Mouse (Mus musculus) midbrain, embryonic 10.5 days (tissue): ENCODE results near the gene Ndufb4. TPM values are rescaled to one million over a fixed set of nuclear protein-coding genes. Genes with fewer than 3 reads are reported as not detected.
"Not testable (repeated sequence)": the region's sequence is repeated elsewhere in the genome, so short reads cannot be mapped to it uniquely, and the experiment has no call there.

Experiments
- DNase-seq: peaks from one replicate; pipeline ENCODE4 v3.0.0-alpha.2; 2017; ENCODE audit warnings: low spot score
- H3K27ac ChIP-seq: fragments of 300-500 bp; sonication (generic); replicated peaks from 2 replicates; pipeline ENCODE4 v1.5.1; 2016; ENCODE audit warnings: mild to moderate bottlenecking
- H3K27me3 ChIP-seq: fragments of 300-500 bp; sonication (generic); 2 replicates; pipeline ENCODE4 v1.6.1; 2016; ENCODE audit warnings: low read depth, mild to moderate bottlenecking; ENCODE audit not compliant: poor library complexity, severe bottlenecking
- H3K36me3 ChIP-seq: fragments of 300-500 bp; sonication (generic); 2 replicates; pipeline ENCODE4 v1.6.1; 2016; ENCODE audit warnings: mild to moderate bottlenecking, moderate library complexity
- H3K4me1 ChIP-seq: fragments of 300-500 bp; sonication (generic); 2 replicates; pipeline ENCODE4 v1.6.1; 2016
- H3K4me3 ChIP-seq: fragments of 300-500 bp; sonication (generic); 2 replicates; pipeline ENCODE4 v1.5.1; 2016; ENCODE audit warnings: mild to moderate bottlenecking, moderate library complexity
- H3K9me3 ChIP-seq: fragments of 300-500 bp; sonication (generic); replicated peaks from 2 replicates; pipeline ENCODE4 v1.6.1; 2016; ENCODE audit warnings: mild to moderate bottlenecking
- WGBS: fragments of 180-500 bp; shearing (Covaris S2); methylation state at CpG from one replicate; pipeline ENCODE4 v1.1.7; 2016; 5-methylcytosine and 5-hydroxymethylcytosine counted together
- polyA plus RNA-seq: library from polyadenylated mRNA; unstranded; fragments of >200 nt; fragmentation: Nextera tagmentation; extraction: Ambion mirVana; gene quantifications from 2 replicates; pipeline ENCODE4 v1.2.1, GENCODE M21; 2016

Gene Ndufb4
- polyA plus RNA-seq, 1 experiment from 2014 or later = 50.9 TPM

- H3K9me3 ChIP-seq = no peaks in the 10 kb centered on the region
- H3K27ac ChIP-seq = no peak overlapping the region
- no peak overlapping the region for H3K4me3 ChIP-seq
- H3K36me3 ChIP-seq = peaks cover 46% of the 10 kb centered on the region
- DNase-seq = no peak
- WGBS = 92% methylated on average over 3 of the region's 3 CpGs
- no peaks in the 10 kb centered on the region for H3K27me3 ChIP-seq
- no peaks in the 10 kb centered on the region for H3K4me1 ChIP-seq
Measured at GRCm38 (mm10) chr16:37645799-37646198, 8.5 kb downstream of the Ndufb4 start.

- H3K4me1 ChIP-seq = no peaks in the 10 kb centered on the region
- WGBS = 92% methylated on average over 8 of the region's 8 CpGs
- H3K36me3 ChIP-seq = peaks cover 41% of the 10 kb centered on the region
Measured at GRCm38 (mm10) chr16:37645211-37645610, 9.0 kb downstream of the Ndufb4 start.

GRCm38 (mm10) chr16:37644486-37644885 is 9.8 kb downstream of the Ndufb4 start:
- H3K27ac ChIP-seq = no peak overlapping the region
- H3K4me1 ChIP-seq = no peaks in the 10 kb centered on the region
- 94% methylated on average over 5 of the region's 5 CpGs for WGBS
- H3K4me3 ChIP-seq = no peak overlapping the region
- H3K27me3 ChIP-seq = no peaks in the 10 kb centered on the region
- H3K9me3 ChIP-seq = no peaks in the 10 kb centered on the region
- no peak for DNase-seq
- peaks cover 41% of the 10 kb centered on the region for H3K36me3 ChIP-seq

More at GRCm38 (mm10) chr16:37645211-37645610, 9.0 kb downstream of the Ndufb4 start:
- no peak for DNase-seq
- Histone ChIP-seq H3K27ac (no peak overlapping the region), H3K9me3 (no peaks in the 10 kb centered on the region), H3K27me3 (no peaks in the 10 kb centered on the region), H3K4me3 (no peak overlapping the region)

- H3K4me1 ChIP-seq, H3K4me3 ChIP-seq, DNase-seq, H3K9me3 ChIP-seq, H3K27ac ChIP-seq, H3K27me3 ChIP-seq: not testable (repeated sequence)
- peaks cover 12% of the 10 kb centered on the region for H3K36me3 ChIP-seq
Measured at GRCm38 (mm10) chr16:37640522-37640921, 13.7 kb downstream of the Ndufb4 start.

- Histone ChIP-seq H3K36me3 (no peaks in the 10 kb centered on the region), H3K27me3 (no peaks in the 10 kb centered on the region), H3K4me1 (no peaks in the 10 kb centered on the region), H3K9me3 (no peaks in the 10 kb centered on the region), H3K4me3 (no peak overlapping the region), H3K27ac (no peak overlapping the region)
- DNase-seq = no peak
Measured at GRCm38 (mm10) chr16:37637802-37638201, 16.5 kb downstream of the Ndufb4 start.

- 61% methylated on average over 6 of the region's 6 CpGs for WGBS
- H3K36me3 ChIP-seq = no peaks in the 10 kb centered on the region
- no peaks in the 10 kb centered on the region for H3K9me3 ChIP-seq
- no peaks in the 10 kb centered on the region for H3K27me3 ChIP-seq
- DNase-seq = no peak
- no peaks in the 10 kb centered on the region for H3K4me1 ChIP-seq
- no peak overlapping the region for H3K27ac ChIP-seq
- H3K4me3 ChIP-seq = no peak overlapping the region
Measured at GRCm38 (mm10) chr16:37636107-37636506, 18.1 kb downstream of the Ndufb4 start.

- 90% methylated on average over 1 of the region's 1 CpGs for WGBS
- no peaks in the 10 kb centered on the region for H3K9me3 ChIP-seq
- no peak overlapping the region for H3K4me3 ChIP-seq
- H3K4me1 ChIP-seq = peaks cover 5% of the 10 kb centered on the region; the same call in 1 of the 2 replicates
- no peaks in the 10 kb centered on the region for H3K27me3 ChIP-seq
- no peak overlapping the region for H3K27ac ChIP-seq
- H3K36me3 ChIP-seq = no peaks in the 10 kb centered on the region
- no peak for DNase-seq
Measured at GRCm38 (mm10) chr16:37635095-37635494, 19.2 kb downstream of the Ndufb4 start.

- DNase-seq = no peak
- Histone ChIP-seq H3K27ac (no peak overlapping the region), H3K4me3 (no peak overlapping the region), H3K27me3 (no peaks in the 10 kb centered on the region), H3K4me1 (peaks cover 10% of the 10 kb centered on the region; the same call in 1 of the 2 replicates), H3K36me3 (no peaks in the 10 kb centered on the region), H3K9me3 (no peaks in the 10 kb centered on the region)
- WGBS = 71% methylated on average over 9 of the region's 9 CpGs
Measured at GRCm38 (mm10) chr16:37634578-37634977, 19.7 kb downstream of the Ndufb4 start.

GRCm38 (mm10) chr16:37629011-37629410 is 25.2 kb downstream of the Ndufb4 start:
- no peaks in the 10 kb centered on the region for H3K36me3 ChIP-seq
- no peaks in the 10 kb centered on the region for H3K9me3 ChIP-seq
- no peak overlapping the region for H3K4me3 ChIP-seq
- DNase-seq = no peak
- WGBS = 87% methylated on average over 7 of the region's 7 CpGs
- peaks cover 21% of the 10 kb centered on the region for H3K4me1 ChIP-seq
- no peaks in the 10 kb centered on the region for H3K27me3 ChIP-seq
- 0 out of 2 replicates have a peak overlapping the region, but pooled peaks have one; percentile 57 for H3K27ac ChIP-seq

- H3K4me3 ChIP-seq = no peak overlapping the region
- no peak for DNase-seq
- WGBS = 74% methylated on average over 9 of the region's 9 CpGs
- peaks cover 27% of the 10 kb centered on the region for H3K4me1 ChIP-seq
- no peaks in the 10 kb centered on the region for H3K27me3 ChIP-seq
- H3K27ac ChIP-seq = no peak overlapping the region
- no peaks in the 10 kb centered on the region for H3K9me3 ChIP-seq
- H3K36me3 ChIP-seq = no peaks in the 10 kb centered on the region
Measured at GRCm38 (mm10) chr16:37628336-37628735, 25.9 kb downstream of the Ndufb4 start.

- H3K27me3 ChIP-seq = no peaks in the 10 kb centered on the region
- peaks cover 40% of the 10 kb centered on the region for H3K4me1 ChIP-seq
- H3K4me3 ChIP-seq = no peak overlapping the region
- 50% methylated on average over 4 of the region's 4 CpGs for WGBS
- no peaks in the 10 kb centered on the region for H3K9me3 ChIP-seq
- DNase-seq = no peak
- no peaks in the 10 kb centered on the region for H3K36me3 ChIP-seq
- H3K27ac ChIP-seq = peak overlapping the region; percentile 38; the same call in 1 of the 2 replicates
Measured at GRCm38 (mm10) chr16:37626388-37626949, 27.8 kb downstream of the Ndufb4 start.

- H3K27ac ChIP-seq = peak overlapping the region; percentile 80
- H3K4me1 ChIP-seq = peaks cover 30% of the 10 kb centered on the region
- 25% methylated on average over 5 of the region's 5 CpGs for WGBS
- no peak overlapping the region for H3K4me3 ChIP-seq
- no peaks in the 10 kb centered on the region for H3K36me3 ChIP-seq
- DNase-seq = no peak
- no peaks in the 10 kb centered on the region for H3K27me3 ChIP-seq
- no peaks in the 10 kb centered on the region for H3K9me3 ChIP-seq
Measured at GRCm38 (mm10) chr16:37622919-37623318, 31.3 kb downstream of the Ndufb4 start.

GRCm38 (mm10) chr16:37622403-37622802 is 31.9 kb downstream of the Ndufb4 start:
- Histone ChIP-seq H3K36me3 (no peaks in the 10 kb centered on the region), H3K4me1 (peaks cover 36% of the 10 kb centered on the region), H3K27ac (no peak overlapping the region), H3K9me3 (no peaks in the 10 kb centered on the region), H3K4me3 (no peak overlapping the region), H3K27me3 (no peaks in the 10 kb centered on the region)
- DNase-seq = no peak
- WGBS = 62% methylated on average over 3 of the region's 3 CpGs

- no peaks in the 10 kb centered on the region for H3K36me3 ChIP-seq
Measured at GRCm38 (mm10) chr16:37617695-37618094, 36.6 kb downstream of the Ndufb4 start.

More at GRCm38 (mm10) chr16:37617695-37618094, 36.6 kb downstream of the Ndufb4 start:
- H3K27ac ChIP-seq = peak overlapping the region; percentile 61
- no peaks in the 10 kb centered on the region for H3K9me3 ChIP-seq
- peaks cover 16% of the 10 kb centered on the region for H3K4me1 ChIP-seq
- 46% methylated on average over 3 of the region's 3 CpGs for WGBS
- no peak for DNase-seq
- no peak overlapping the region for H3K4me3 ChIP-seq
- H3K27me3 ChIP-seq = no peaks in the 10 kb centered on the region
